Mouse (Mus musculus): ENCODE measurements around the gene Nufip1. TPM values are rescaled to one million over a fixed set of nuclear protein-coding genes. Genes with fewer than 3 reads are reported as not detected.
A peak's percentile ranks its signal among the peaks of the same experiment; 100 is the strongest.

The Nufip1 gene
- total and polyA plus RNA-seq, 2 experiments from 2014 or later: 6.0 to 6.5 TPM

- DNase-seq (ENCODE audit: low spot score) (no peak), ATAC-seq (ENCODE audit: insufficient read depth, low read depth) (no peak)
- Histone ChIP-seq H3K27me3 (ENCODE audit: control insufficient read depth, insufficient read depth, low read length) (no peaks in the 10 kb centered on the region), H3K9me3 (replicated peaks; ENCODE audit: control insufficient read depth, low read length) (no peaks in the 10 kb centered on the region), H3K4me2 (ENCODE audit: low read depth, low read length) (no peak overlapping the region; the same call in 1 of the 2 replicates), H3K36me3 (replicated peaks; ENCODE audit: control insufficient read depth, insufficient read depth, low read length) (no peaks in the 10 kb centered on the region), H3K4me3 (ENCODE audit: low read depth, low read length) (no peak overlapping the region), H3K27ac (ENCODE audit: low read depth) (peak overlapping the region; percentile 90), H3K9ac (replicated peaks; ENCODE audit: low read depth, low read length) (no peak overlapping the region), H3K4me1 (ENCODE audit: control insufficient read depth, insufficient read depth) (peaks cover 18% of the 10 kb centered on the region)
- 82% methylated on average over 11 of the region's 11 CpGs for WGBS
- TF ChIP-seq EP300 (IDR thresholded peaks at IDR 0.05; ENCODE audit: low read depth) (no peak), CTCF (IDR thresholded peaks at IDR 0.05; ENCODE audit: low read depth) (no peak)
Observed at GRCm38 (mm10) chr14:76150499-76150898, 39.8 kb downstream of the Nufip1 start.

DNA sequence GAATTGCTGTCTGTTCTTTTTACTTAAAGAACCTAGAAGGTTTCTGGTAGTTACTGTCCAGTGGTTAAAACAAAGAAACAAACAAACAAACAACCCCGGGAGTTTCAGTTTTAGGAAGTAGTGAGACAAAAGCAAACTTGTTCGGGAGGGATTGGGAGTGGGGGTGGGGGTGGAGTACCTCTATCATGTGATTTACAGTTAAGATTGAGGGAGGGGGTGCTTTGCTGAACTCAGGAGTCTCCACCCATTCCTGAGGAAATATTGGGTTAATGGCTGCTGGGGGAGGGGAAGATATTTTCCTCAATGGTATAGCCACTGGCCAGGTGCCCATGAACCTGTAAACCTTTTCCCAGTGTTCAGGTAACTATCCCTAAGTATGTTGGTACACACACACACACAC, 40.3 kb downstream of the Nufip1 start:
- 76% methylated on average over 2 of the region's 2 CpGs for WGBS
- Histone ChIP-seq H3K9ac (replicated peaks; ENCODE audit: low read depth, low read length) (no peak overlapping the region), H3K36me3 (replicated peaks; ENCODE audit: control insufficient read depth, insufficient read depth, low read length) (no peaks in the 10 kb centered on the region)

GRCm38 (mm10) chr14:76151820-76152161, 41.1 kb downstream of the Nufip1 start:
- Histone ChIP-seq H3K4me1 (ENCODE audit: control insufficient read depth, insufficient read depth) (peaks cover 18% of the 10 kb centered on the region), H3K4me3 (ENCODE audit: low read depth, low read length) (peak overlapping the region; percentile 90), H3K4me2 (ENCODE audit: low read depth, low read length) (peak overlapping the region; percentile 91), H3K36me3 (replicated peaks; ENCODE audit: control insufficient read depth, insufficient read depth, low read length) (no peaks in the 10 kb centered on the region), H3K27ac (ENCODE audit: low read depth) (peak overlapping the region; percentile 100), H3K27me3 (ENCODE audit: control insufficient read depth, insufficient read depth, low read length) (no peaks in the 10 kb centered on the region), H3K9me3 (replicated peaks; ENCODE audit: control insufficient read depth, low read length) (no peaks in the 10 kb centered on the region), H3K9ac (replicated peaks; ENCODE audit: low read depth, low read length) (peak overlapping the region; percentile 91)
- DNase-seq (ENCODE audit: low spot score) (no peak), ATAC-seq (ENCODE audit: insufficient read depth, low read depth) (no peak)
- WGBS: 3% methylated on average over 10 of the region's 10 CpGs
- no peak for TF ChIP-seq CTCF (IDR thresholded peaks at IDR 0.05; ENCODE audit: low read depth)
- no peak for TF ChIP-seq EP300 (IDR thresholded peaks at IDR 0.05; ENCODE audit: low read depth)

More for the DNA sequence above, 40.3 kb downstream of the Nufip1 start:
- Histone ChIP-seq H3K27me3 (ENCODE audit: control insufficient read depth, insufficient read depth, low read length) (no peaks in the 10 kb centered on the region), H3K4me3 (ENCODE audit: low read depth, low read length) (no peak overlapping the region), H3K4me2 (ENCODE audit: low read depth, low read length) (no peak overlapping the region), H3K27ac (ENCODE audit: low read depth) (peak overlapping the region; percentile 90; the same call in 1 of the 2 replicates), H3K9me3 (replicated peaks; ENCODE audit: control insufficient read depth, low read length) (no peaks in the 10 kb centered on the region), H3K4me1 (ENCODE audit: control insufficient read depth, insufficient read depth) (peaks cover 18% of the 10 kb centered on the region)
- ATAC-seq (ENCODE audit: insufficient read depth, low read depth): no peak
- DNase-seq (ENCODE audit: low spot score): no peak
- TF ChIP-seq CTCF (IDR thresholded peaks at IDR 0.05; ENCODE audit: low read depth) (no peak), EP300 (IDR thresholded peaks at IDR 0.05; ENCODE audit: low read depth) (no peak)

- Histone ChIP-seq H3K9ac (replicated peaks; ENCODE audit: low read depth, low read length) (peak overlapping the region; percentile 91), H3K9me3 (replicated peaks; ENCODE audit: control insufficient read depth, low read length) (no peaks in the 10 kb centered on the region), H3K27me3 (ENCODE audit: control insufficient read depth, insufficient read depth, low read length) (no peaks in the 10 kb centered on the region), H3K27ac (ENCODE audit: low read depth) (peak overlapping the region; percentile 100), H3K4me2 (ENCODE audit: low read depth, low read length) (peak overlapping the region; percentile 91), H3K36me3 (replicated peaks; ENCODE audit: control insufficient read depth, insufficient read depth, low read length) (no peaks in the 10 kb centered on the region), H3K4me3 (ENCODE audit: low read depth, low read length) (peak overlapping the region; percentile 90), H3K4me1 (ENCODE audit: control insufficient read depth, insufficient read depth) (peaks cover 18% of the 10 kb centered on the region)
- DNase-seq (ENCODE audit: low spot score) (peak; percentile 92), ATAC-seq (ENCODE audit: insufficient read depth, low read depth) (peak; percentile 85)
- peak; percentile 70 for TF ChIP-seq EP300 (IDR thresholded peaks at IDR 0.05; ENCODE audit: low read depth)
- peak; percentile 57 for TF ChIP-seq CTCF (IDR thresholded peaks at IDR 0.05; ENCODE audit: low read depth)
- under 1% methylated on average over 41 of the region's 41 CpGs for WGBS
Observed at GRCm38 (mm10) chr14:76152162-76153002, 41.7 kb downstream of the Nufip1 start.

DNA sequence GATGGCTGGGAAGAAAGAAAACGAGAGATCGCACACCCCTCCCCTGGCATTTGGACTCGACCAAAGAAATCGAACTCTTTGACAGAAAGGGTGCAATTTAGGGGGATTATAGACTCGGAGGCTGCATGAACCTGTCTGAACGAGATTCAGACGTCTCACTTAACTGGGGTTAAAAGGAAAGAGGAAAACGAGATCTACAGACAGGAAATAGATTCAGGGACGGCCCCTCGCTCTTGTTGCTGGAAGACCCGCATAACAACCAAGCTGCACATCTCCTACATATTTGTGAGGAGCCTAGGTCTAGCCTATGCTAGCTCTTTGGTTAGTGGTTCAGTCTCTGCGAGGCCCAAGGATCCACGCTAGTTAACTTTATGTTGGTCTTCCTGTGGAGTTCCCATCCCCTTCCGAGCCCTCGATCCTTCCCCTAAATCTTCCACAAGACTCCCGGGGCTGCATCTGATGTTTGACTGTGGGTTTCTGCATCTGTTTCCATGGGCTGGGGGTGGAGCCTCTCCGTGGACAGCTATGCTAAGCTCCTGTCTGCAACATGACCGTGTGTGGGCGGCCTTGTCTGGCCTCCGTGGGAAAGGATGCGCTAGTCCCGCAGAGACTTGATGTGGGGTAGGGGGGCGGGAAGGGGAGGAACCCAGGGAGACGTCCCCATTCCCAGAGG, 42.4 kb downstream of the Nufip1 start:
- Histone ChIP-seq H3K27ac (ENCODE audit: low read depth) (peak overlapping the region; percentile 100), H3K36me3 (replicated peaks; ENCODE audit: control insufficient read depth, insufficient read depth, low read length) (no peaks in the 10 kb centered on the region), H3K4me3 (ENCODE audit: low read depth, low read length) (peak overlapping the region; percentile 90), H3K9me3 (replicated peaks; ENCODE audit: control insufficient read depth, low read length) (no peaks in the 10 kb centered on the region), H3K9ac (replicated peaks; ENCODE audit: low read depth, low read length) (peak overlapping the region; percentile 47), H3K4me2 (ENCODE audit: low read depth, low read length) (peak overlapping the region; percentile 91), H3K27me3 (ENCODE audit: control insufficient read depth, insufficient read depth, low read length) (no peaks in the 10 kb centered on the region), H3K4me1 (ENCODE audit: control insufficient read depth, insufficient read depth) (peaks cover 18% of the 10 kb centered on the region)
- 2% methylated on average over 24 of the region's 24 CpGs for WGBS
- TF ChIP-seq CTCF (IDR thresholded peaks at IDR 0.05; ENCODE audit: low read depth) (no peak), EP300 (IDR thresholded peaks at IDR 0.05; ENCODE audit: low read depth) (no peak)
- no peak for ATAC-seq (ENCODE audit: insufficient read depth, low read depth)
- DNase-seq (ENCODE audit: low spot score): no peak

Data from heart, postnatal 0 days (tissue).